Mouse (Mus musculus) spleen, postnatal 14 days (tissue): ENCODE measurements around the gene Wars2.

Source experiments
- DNase-seq, 2 experiments: peaks; one replicate each; pipeline ENCODE4 v3.0.0; 2021 to 2022; ENCODE audit warnings: low spot score in 2 of 2

Gene Wars2

DNA sequence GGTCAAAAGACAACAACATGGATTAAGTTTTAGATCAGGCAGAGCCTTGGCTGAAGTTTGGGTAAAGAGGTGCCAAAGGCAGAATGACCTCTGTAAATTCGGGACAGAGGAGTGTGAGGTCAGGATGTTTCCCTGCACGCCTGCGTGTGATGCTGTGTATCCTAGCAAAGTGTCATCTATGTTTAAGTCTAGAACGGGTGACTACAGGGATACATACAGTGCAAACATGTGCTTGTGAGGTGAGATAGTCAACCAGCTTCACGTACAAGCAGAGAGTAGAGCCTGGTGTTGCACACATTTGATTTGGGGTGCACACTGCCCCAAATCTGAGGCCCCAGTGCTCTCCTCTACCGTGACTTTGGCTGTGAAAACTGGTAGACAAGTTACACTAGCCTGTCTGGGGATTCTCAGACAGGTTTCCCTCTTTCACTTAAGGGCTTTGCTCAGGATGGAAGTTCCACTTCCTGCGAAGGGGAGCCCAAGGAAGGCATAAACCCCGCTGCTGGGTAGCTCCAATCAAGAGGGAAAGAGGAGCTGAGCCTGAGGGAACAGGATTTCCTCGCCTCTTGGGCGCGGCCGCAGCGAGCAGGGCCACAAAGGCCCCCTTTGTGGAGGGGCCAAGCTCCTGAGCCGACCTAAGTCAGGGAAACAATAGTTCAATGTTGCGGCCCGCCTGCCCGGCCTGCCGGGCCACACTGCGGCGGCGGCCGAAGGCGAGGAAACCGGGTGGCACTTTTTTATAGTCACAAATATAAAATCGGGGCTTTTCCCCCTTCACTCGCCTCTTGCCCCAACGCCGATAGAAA, 107.3 kb downstream of the Wars2 start:
- no peak for DNase-seq

DNA sequence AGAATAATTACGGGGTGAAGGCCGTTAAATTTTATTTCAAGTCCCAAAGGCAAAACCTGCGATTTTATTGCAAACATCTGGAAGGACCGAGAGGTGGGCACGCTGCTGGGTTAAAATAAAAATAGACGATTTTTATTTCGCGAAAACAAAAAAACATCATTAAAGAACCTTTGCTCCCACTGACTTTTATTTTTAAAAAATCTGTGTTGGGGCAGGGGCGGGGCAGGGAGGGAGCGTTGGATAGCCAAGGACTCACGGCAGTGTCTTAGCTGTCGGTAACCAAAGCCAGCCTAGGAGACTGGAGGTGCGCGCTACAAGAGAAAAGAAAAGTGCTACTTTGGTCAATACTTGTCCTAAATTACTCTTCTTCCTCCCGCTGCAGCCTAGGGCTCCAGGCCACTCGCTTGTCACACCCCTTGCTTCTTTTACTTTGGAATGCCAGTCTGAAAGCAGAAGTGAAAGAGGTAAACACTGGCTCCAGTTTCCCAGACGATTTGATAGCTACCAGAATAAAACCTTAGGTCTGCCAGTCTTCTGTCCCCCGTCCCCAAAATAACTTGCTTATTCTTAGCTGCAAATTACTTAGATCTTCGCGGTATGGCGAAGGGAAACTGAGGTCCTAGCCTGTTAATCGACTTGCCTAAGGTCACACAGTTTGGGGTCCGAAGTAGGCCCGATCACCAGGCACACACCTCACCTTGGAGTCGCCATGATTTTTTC, 108.1 kb downstream of the Wars2 start:
- no peak for DNase-seq

DNA sequence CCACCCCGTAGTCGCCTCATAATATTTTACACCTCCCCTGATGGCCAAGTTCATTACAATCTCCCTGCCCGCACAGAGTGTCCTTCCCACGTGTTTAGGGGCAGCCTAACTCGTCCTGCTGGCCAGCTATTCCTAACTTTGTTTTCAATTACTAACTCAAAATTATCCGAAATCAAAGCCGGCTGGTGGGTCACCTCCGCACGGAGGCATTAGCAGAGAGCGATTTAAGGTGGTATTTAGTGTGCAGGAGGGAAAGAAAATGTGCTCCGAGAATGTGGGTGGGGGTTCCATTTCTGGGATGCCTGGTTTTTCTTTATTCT, 108.6 kb downstream of the Wars2 start:
- no peak for DNase-seq

GRCm38 (mm10) chr3:99249906-99250305, 109.0 kb downstream of the Wars2 start:
- DNase-seq, result no peak

DNA sequence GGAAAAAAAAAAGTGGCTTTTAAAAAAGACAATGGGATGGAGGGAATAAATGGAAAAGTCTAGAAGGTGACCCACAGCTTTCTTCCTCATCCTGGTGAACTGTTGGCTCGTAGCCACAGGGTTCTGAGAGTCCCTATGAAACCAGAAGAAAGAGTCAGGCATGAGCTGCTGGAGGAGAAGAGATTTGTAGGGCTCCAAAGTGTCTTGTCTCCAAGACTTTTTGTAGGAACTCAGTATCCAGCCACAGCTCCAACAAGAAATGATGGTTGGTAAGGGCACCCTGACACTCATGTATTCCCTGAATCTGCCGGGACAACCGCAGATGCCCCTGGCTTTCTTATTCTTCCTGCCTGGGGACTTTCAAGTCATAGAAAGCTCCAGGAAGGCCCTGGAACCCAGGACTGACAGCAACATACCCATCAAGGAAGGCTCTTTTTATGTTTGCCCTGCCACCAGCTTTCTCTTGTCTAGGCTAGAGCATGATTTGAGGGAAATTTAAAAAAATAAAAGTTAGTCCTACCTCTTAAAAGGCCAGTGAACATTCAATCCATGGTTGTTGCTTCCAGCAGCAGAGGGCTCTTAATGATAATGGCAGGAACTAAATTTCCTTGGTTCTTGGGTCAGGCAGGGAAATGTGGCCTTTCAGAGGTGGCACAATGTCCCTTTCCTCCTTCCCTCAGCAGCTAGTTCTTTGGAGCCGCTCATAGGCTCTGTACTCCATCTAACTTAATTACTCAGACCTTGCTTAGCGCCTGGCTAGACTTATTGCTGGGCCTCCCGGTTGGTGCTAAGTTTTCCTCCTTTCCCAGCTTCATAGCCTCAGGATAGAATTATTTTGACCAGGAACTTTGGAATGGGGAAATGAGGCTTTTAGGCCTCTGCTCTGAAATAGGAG, 110.7 kb downstream of the Wars2 start:
- DNase-seq, result no peak

DNA sequence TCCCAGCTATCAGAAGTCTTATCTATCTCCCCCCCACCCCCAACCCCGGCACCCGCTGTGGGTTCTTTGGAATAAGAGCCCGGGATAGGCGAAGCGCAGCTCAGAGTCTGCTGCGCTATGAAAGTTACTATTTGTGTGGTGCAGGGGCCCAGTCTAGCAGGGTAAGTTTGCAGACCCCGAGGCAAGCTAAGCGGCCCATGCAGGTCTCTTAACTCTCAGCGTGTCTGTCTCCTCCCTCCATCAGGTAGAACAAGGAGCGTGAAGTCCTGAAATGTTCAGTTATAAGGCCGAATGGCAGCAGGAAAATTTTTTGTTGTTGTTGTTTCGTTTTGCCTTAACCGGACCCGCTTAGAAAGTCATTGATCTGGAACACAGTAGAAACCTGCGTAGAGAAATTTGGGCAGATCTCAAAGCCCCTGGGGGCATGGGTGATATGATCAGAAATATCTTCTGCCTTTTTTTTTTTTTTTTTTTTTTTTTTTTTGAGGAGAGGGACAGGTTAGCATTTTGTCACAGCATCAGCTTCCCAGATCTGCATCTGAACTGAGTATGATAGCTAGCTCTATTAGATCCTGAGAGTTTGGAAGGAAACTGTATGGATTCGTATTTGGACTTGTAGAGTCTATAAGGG, 111.7 kb downstream of the Wars2 start:
- DNase-seq, result no peak

- no peak for DNase-seq
Measured at GRCm38 (mm10) chr3:99253092-99253488, 112.2 kb downstream of the Wars2 start.

DNA sequence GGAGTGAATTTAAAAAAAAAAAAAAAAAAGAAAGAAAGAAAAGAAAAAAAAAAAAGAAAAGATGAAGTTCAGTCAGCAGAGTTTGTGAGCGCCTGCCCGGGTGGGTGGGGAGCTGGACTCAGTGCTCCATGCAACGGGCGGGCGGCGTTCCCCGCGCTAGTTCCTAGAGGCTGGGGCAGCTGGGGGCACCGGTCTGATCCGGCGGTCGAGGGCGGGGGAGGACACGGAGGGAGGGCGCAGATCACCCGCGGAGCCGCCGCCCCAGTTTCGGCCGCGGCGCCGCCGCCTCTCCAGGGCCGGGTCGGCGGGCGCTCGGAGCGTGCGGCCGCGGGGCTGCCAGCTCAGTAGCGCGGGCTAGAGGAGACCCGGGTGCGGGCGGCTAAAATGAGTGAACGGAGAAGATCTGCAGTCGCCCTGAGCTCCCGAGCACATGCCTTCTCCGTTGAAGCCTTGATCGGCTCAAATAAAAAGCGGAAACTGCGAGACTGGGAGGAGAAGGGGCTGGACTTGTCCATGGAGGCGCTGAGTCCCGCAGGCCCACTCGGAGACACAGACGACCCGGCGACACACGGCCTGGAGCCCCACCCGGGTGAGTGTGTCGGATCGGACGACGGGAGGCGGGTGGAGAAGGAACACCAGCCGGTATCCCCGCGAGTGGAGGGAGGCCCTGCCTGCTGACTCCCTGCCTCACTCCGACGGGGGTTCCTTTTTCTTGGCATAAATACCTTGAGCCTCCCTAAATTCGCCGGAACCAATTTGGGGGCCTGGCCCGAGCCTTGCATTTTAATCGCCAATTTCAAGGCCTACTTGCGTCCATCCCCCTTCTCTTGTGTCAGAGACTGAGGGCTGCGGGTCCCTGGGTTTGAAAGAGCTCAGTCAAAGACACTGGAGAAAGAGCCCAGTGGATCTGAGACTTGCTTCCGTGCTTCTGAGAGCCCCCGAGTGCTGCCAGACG, 112.9 kb downstream of the Wars2 start:
- no peak for DNase-seq

DNA sequence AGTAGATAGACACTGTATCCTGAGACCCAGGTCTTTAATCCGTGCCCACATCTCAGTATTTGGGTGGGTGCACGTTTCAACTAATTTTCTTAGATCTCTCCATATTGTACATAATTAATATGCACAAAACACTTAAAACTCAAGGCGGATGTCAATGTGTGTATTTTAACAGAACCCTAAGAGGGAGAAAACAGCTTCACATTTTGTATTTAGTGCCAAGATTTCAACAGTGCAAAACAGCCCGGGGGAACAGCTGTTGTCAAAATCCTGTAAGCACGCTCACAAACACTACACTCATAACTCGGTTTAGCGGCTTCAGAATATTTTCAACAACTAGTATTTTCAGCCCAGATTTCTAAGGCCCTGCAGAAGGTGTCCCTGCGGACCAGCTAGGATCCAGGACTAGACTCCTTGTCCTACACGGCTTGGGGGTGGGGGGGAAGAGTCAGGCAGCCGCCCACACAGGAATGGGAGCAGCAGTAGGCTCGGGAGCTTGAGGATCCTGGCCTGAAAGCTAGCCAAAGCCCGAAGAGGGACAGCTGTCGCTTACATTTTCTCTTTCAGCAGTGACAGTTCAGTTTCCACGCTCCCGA, 113.8 kb downstream of the Wars2 start:
- no peak for DNase-seq

DNA sequence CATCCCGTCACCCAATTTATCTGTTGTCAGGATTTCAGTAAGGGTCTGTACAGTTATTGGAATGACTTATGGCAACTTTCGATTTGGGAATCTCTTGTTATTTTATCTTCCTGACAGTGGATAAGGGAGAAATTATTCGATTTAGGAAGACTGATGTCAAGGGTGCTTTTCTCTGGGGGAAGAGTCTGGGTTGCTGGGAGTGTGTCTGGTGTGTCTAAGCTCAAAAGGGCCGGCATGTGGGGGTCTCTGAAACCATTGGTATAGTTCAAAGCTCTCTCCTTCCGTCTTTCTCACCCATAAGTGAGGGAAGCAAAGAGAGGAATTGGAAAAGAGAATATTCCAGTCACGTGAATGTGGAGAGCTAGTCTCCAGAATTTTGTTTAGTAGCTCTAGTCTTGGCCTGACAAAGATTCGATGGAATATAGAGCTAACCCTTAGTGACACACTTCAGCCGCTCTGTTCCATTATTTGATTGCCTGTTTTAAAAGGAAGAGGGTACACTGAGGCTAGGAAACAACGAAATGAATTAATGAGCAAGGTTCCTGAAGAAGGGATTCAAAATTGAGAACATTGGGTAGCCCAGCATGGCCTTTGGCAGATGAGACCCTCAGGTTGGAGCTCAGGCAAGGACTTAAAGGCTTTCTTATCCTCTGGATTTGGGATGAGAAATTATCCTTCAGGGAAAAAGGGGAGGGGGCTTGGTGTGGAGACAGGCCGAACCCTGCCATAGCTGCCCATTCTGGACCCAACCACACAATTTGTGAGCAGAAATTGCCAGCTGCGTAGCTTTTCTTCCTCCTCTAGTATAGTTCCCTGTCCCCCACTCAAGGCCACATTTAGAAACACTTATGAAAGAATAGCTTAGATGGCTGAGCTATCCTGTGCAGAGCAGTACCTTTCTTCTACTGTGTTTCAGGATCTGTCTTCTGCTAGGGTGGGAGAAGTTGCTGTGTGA, 114.8 kb downstream of the Wars2 start:
- DNase-seq, result no peak

GRCm38 (mm10) chr3:99256366-99256750, 115.5 kb downstream of the Wars2 start:
- DNase-seq, result no peak

DNA sequence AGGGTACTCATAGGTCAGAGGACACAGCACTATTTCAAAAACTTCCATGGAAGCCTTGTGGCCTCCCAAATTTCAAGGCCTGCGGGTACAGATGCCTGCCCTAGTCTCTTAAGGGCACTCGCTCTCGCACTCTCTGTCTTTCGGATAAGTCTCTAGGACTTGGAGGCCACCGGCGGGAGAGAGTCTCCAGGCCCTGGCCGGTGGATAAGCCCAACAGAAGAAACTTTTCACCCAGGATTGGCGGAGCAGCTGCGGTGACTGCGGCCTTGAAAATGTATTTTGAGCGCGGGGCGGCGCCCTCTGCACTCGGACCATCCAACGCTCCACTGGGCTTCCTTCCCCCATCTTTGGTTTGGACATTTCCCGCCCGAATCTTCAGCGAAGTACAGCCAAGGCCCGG, 115.9 kb downstream of the Wars2 start:
- DNase-seq, result no peak

- DNase-seq, result no peak
Measured at GRCm38 (mm10) chr3:99257586-99258577, 117.0 kb downstream of the Wars2 start.

GRCm38 (mm10) chr3:99259741-99260270, 118.9 kb downstream of the Wars2 start:
- no peak for DNase-seq

- DNase-seq, result no peak
Measured at GRCm38 (mm10) chr3:99260395-99260794, 119.5 kb downstream of the Wars2 start.

DNA sequence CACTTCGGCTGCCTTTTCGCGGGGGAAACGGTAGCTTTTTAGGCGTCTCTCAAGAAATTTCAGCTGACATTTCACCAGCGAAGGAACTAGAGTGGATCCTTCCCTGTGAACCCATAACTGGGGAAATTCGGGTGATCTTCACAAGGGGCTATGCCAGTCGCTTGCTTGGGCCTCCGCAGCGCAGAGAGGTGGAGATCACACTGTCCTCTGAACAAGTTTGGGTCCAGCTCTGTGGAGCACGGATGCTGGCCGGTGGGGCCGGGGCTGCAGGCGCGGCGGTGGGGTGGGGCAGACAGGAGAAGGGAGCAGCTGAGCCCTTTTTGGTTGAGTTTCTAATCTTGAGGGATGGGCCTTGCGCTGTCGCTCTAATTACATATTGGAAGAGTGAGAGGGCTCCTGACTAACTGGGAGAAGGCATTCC, 120.5 kb downstream of the Wars2 start:
- DNase-seq, result no peak

GRCm38 (mm10) chr3:99261986-99262385, 121.1 kb downstream of the Wars2 start:
- no peak for DNase-seq

DNA sequence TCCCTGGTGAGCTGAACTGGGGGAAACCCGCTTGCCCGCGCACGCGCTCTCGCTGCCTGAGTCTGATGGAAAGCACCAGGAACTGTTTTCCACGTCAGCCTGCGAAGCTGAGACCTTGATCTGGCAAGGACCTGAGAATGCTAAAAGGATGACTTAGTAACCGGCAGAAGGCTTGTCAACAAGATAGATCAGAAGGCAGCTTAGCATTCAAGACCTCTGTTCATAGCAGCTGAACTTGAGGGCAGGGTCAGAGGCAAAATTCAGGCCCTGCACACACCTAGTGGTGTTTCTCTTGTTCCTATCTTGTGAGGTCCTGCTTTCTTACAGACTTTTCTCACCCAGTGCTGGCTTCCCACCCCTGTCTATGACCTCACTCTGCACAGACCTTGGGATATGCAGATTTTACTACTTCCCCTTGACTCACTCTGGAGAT, 122.6 kb downstream of the Wars2 start:
- no peak for DNase-seq
